31 mouse cellular contexts compared by ENCODE assay signal in the genomic region with DNA sequence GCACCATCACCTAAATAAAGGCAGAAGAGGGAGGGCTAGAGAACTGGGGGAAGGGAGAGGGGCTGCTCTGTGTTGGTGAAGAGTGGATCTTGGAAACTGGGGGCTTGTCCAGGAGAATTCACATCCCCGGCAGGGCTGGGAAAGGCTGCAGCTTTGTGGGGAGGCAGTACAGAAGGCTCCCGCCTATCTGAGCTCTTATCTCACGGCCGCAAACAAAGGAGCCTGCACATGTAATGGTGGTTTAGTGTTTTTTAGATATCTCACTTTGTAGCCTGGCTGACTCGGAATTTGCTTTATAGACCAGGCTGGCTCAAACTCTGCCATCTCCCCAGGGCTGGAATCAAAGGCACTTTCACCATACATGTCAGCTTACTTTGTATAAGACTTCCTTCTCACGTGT. TPM values are rescaled to one million over a fixed set of nuclear protein-coding genes. Genes with fewer than 3 reads are reported as not detected.
A peak's percentile ranks its signal among the peaks of the same experiment; 100 is the strongest.
DNase-seq lines count a peak whose midpoint lies in the region; ATAC-seq and TF ChIP-seq lines count a peak whose summit lies in the region.
"Had no signal": no experiment of that assay in that cellular context is flagged by ENCODE, and none has a peak within 500 bp of the region (broad histone marks: within the 10 kb centered on the region; RNA-seq: fewer than 3 reads in every experiment).

No protein-coding gene starts in this region.

- no peak for TF ChIP-seq RAD21 in MEL (IDR thresholded peaks at IDR 0.05; ENCODE audit: low read depth, low read length)

- no peaks in the 10 kb centered on the region for H3K36me3 ChIP-seq in heart, embryonic 10.5 days
- H3K36me3 ChIP-seq in heart, postnatal 0 days (replicated peaks; ENCODE audit: control insufficient read depth, insufficient read depth, low read length) = no peaks in the 10 kb centered on the region
- H3K36me3 ChIP-seq in heart, embryonic 11.5 days (ENCODE audit: control insufficient read depth, insufficient read depth, low read length) = no peaks in the 10 kb centered on the region
- peaks cover 0 to 11% of the 10 kb centered on the region in 2 experiments; a peak in 2 of 4 replicates for H3K36me3 ChIP-seq in MEL (ENCODE audit: control insufficient read depth in 1 of 2, insufficient read depth in 2 of 2, low read length in 2 of 2)
- no peaks in the 10 kb centered on the region for H3K36me3 ChIP-seq in liver, embryonic 14.5 days (replicated peaks; ENCODE audit: control insufficient read depth, insufficient read depth, low read depth)
- H3K36me3 ChIP-seq: G1E; hindbrain, embryonic 13.5 days; midbrain, embryonic 12.5 days; neural tube, embryonic 12.5 days had no signal

- WGBS in heart, embryonic 10.5 days = 33% methylated on average over 6 of the region's 6 CpGs
- WGBS in heart, postnatal 0 days = 34% methylated on average over 6 of the region's 6 CpGs
- 33% methylated on average over 6 of the region's 6 CpGs for WGBS in heart, embryonic 11.5 days (ENCODE audit: insufficient replicate concordance)
- 18% methylated on average over 6 of the region's 6 CpGs for WGBS in liver, embryonic 14.5 days (ENCODE audit: insufficient replicate concordance)

- no peaks in the 10 kb centered on the region for H3K79me2 ChIP-seq in MEL (ENCODE audit: control insufficient read depth, insufficient read depth, low read length, poor library complexity)

- H3K4me1 ChIP-seq in heart, embryonic 10.5 days = peaks cover 25% of the 10 kb centered on the region
- peaks cover 25% of the 10 kb centered on the region for H3K4me1 ChIP-seq in heart, postnatal 0 days (ENCODE audit: control insufficient read depth, insufficient read depth)
- peaks cover 20% of the 10 kb centered on the region for H3K4me1 ChIP-seq in heart, embryonic 11.5 days (ENCODE audit: control insufficient read depth, insufficient read depth, low read length)
- peaks cover 10 to 21% of the 10 kb centered on the region in 2 experiments; a peak in 3 of 4 replicates for H3K4me1 ChIP-seq in MEL (ENCODE audit: control insufficient read depth in 1 of 2, insufficient read depth in 2 of 2, low read length in 2 of 2)
- H3K4me1 ChIP-seq in liver, embryonic 14.5 days (replicated peaks; ENCODE audit: control insufficient read depth in 2 of 2, insufficient read depth in 2 of 2, low read length in 1 of 2) = peaks cover 0 to 12% of the 10 kb centered on the region in 2 experiments; a peak in 2 of 4 replicates

- H3K4me3 ChIP-seq in heart, embryonic 10.5 days = no peak overlapping the region
- no peak overlapping the region for H3K4me3 ChIP-seq in heart, postnatal 0 days (ENCODE audit: low read depth, low read length)
- no peak overlapping the region for H3K4me3 ChIP-seq in heart, embryonic 11.5 days (ENCODE audit: low read depth, low read length)
- no peak overlapping the region for H3K4me3 ChIP-seq in MEL (ENCODE audit: control insufficient read depth in 1 of 2, insufficient read depth in 1 of 2, low read depth in 2 of 2, low read length in 2 of 2)
- no peak overlapping the region for H3K4me3 ChIP-seq in liver, embryonic 14.5 days (ENCODE audit: insufficient read depth in 1 of 2, low read depth in 2 of 2, low read length in 2 of 2)
- H3K4me3 ChIP-seq: erythroblast, embryonic 14.5 days; heart, adult 2 months; hindbrain, embryonic 13.5 days; midbrain, embryonic 12.5 days; myocyte; neural tube, embryonic 12.5 days had no signal

- no peaks in the 10 kb centered on the region for H3K9me3 ChIP-seq in heart, embryonic 10.5 days
- no peaks in the 10 kb centered on the region for H3K9me3 ChIP-seq in heart, postnatal 0 days (replicated peaks; ENCODE audit: control insufficient read depth, low read length)
- no peaks in the 10 kb centered on the region for H3K9me3 ChIP-seq in heart, embryonic 11.5 days (replicated peaks; ENCODE audit: control insufficient read depth, low read length)
- no peaks in the 10 kb centered on the region for H3K9me3 ChIP-seq in MEL (replicated peaks; ENCODE audit: insufficient read depth, low read length)
- no peaks in the 10 kb centered on the region for H3K9me3 ChIP-seq in liver, embryonic 14.5 days (ENCODE audit: control insufficient read depth, low read length)
- H3K9me3 ChIP-seq: hindbrain, embryonic 13.5 days; midbrain, embryonic 12.5 days; neural tube, embryonic 12.5 days had no signal

- no peak for ATAC-seq in heart, postnatal 0 days (ENCODE audit: insufficient read depth, low read depth)
- ATAC-seq in heart, embryonic 11.5 days (replicated peaks; ENCODE audit: insufficient number of reproducible peaks, low FRiP score, low TSS enrichment) = no peak
- ATAC-seq in liver, embryonic 14.5 days (ENCODE audit: insufficient read depth) = 0 out of 2 replicates have a peak, but pooled peaks have one; percentile 8
- ATAC-seq: forebrain, embryonic 16.5 days; Patski had no signal

- no peak for DNase-seq in heart, embryonic 10.5 days (ENCODE audit: low spot score)
- DNase-seq in heart, adult 11 months = no peak
- DNase-seq in heart, postnatal 0 days (ENCODE audit: low spot score) = no peak
- DNase-seq in MEL (ENCODE audit: low read depth, low spot score) = peak; percentile 70
- DNase-seq in liver, embryonic 14.5 days (ENCODE audit: low read depth in 3 of 3, low spot score in 3 of 3) = no peak
- no peak for DNase-seq in kidney, postnatal 36 days
- no peak for DNase-seq in cerebellum, postnatal 25 days
- DNase-seq: adrenal gland, postnatal 10 days; cerebellum, adult 11 months; cerebellum, adult 9-10 months; gastrocnemius, postnatal 14 days; heart, postnatal 4 days; kidney, adult 11 months; kidney, postnatal 14 days; lung, embryonic 14.5 days; right cerebral cortex, adult 18-20 months; spleen, adult 18-20 months had no signal

- peak overlapping the region; percentile 80 for H3K27ac ChIP-seq in heart, embryonic 10.5 days
- H3K27ac ChIP-seq in heart, postnatal 0 days (ENCODE audit: low read depth) = peak overlapping the region; percentile 76
- no peak overlapping the region for H3K27ac ChIP-seq in heart, embryonic 11.5 days (ENCODE audit: low read depth, low read length)
- H3K27ac ChIP-seq in MEL (ENCODE audit: control insufficient read depth, low read depth, low read length) = no peak overlapping the region
- no peak overlapping the region for H3K27ac ChIP-seq in liver, embryonic 14.5 days
- H3K27ac ChIP-seq: heart, adult 2 months; hindbrain, embryonic 13.5 days; midbrain, embryonic 12.5 days; neural tube, embryonic 12.5 days had no signal

- H3K4me2 ChIP-seq in heart, postnatal 0 days (ENCODE audit: low read depth, low read length) = no peak overlapping the region
- H3K4me2 ChIP-seq in heart, embryonic 11.5 days = no peak overlapping the region
- H3K4me2 ChIP-seq in liver, embryonic 14.5 days (ENCODE audit: low read depth) = no peak overlapping the region
- H3K4me2 ChIP-seq: hindbrain, embryonic 13.5 days; lung, embryonic 14.5 days; midbrain, embryonic 12.5 days; neural tube, embryonic 12.5 days had no signal

- TF ChIP-seq POLR2A in MEL (IDR thresholded peaks at IDR 0.05; ENCODE audit: control insufficient read depth in 1 of 2, insufficient read depth in 1 of 2, low read depth in 1 of 2, low read length in 2 of 2, poor library complexity in 1 of 2) = no peak

- no peak for TF ChIP-seq CTCF in heart, postnatal 0 days (IDR thresholded peaks at IDR 0.05; ENCODE audit: low read depth)
- TF ChIP-seq CTCF in MEL (IDR thresholded peaks at IDR 0.05 in 2 of 3, conservative IDR thresholded peaks at IDR 0.05 in 1 of 3; ENCODE audit: control insufficient read depth in 1 of 3, insufficient read depth in 1 of 3, low read depth in 2 of 3, low read length in 3 of 3, poor library complexity in 1 of 3, severe bottlenecking in 1 of 3) = no peak
- no peak for TF ChIP-seq CTCF in liver, embryonic 14.5 days (IDR thresholded peaks at IDR 0.05; ENCODE audit: low read depth)

- H3K9ac ChIP-seq in heart, postnatal 0 days (replicated peaks; ENCODE audit: low read depth, low read length) = no peak overlapping the region
- no peak overlapping the region for H3K9ac ChIP-seq in heart, embryonic 11.5 days (ENCODE audit: low read depth, low read length)
- H3K9ac ChIP-seq in MEL (ENCODE audit: control insufficient read depth, low read depth, low read length, poor library complexity, severe bottlenecking) = no peak overlapping the region
- no peak overlapping the region for H3K9ac ChIP-seq in liver, embryonic 14.5 days (replicated peaks)
- H3K9ac ChIP-seq: hindbrain, embryonic 13.5 days; lung, embryonic 14.5 days; midbrain, embryonic 12.5 days; neural tube, embryonic 12.5 days had no signal

- H3K27me3 ChIP-seq in heart, embryonic 10.5 days (ENCODE audit: insufficient read depth, poor library complexity, severe bottlenecking) = no peaks in the 10 kb centered on the region
- H3K27me3 ChIP-seq in heart, postnatal 0 days (ENCODE audit: control insufficient read depth, insufficient read depth, low read length) = no peaks in the 10 kb centered on the region
- H3K27me3 ChIP-seq in heart, embryonic 11.5 days (ENCODE audit: control insufficient read depth, insufficient read depth, low read length) = no peaks in the 10 kb centered on the region
- no peaks in the 10 kb centered on the region for H3K27me3 ChIP-seq in MEL (ENCODE audit: control insufficient read depth in 1 of 2, insufficient read depth in 2 of 2, low read length in 2 of 2)
- H3K27me3 ChIP-seq in liver, embryonic 14.5 days (ENCODE audit: control insufficient read depth, insufficient read depth, low read length) = no peaks in the 10 kb centered on the region
- H3K27me3 ChIP-seq: hindbrain, embryonic 13.5 days; neural tube, embryonic 12.5 days; Patski had no signal

- TF ChIP-seq EP300 in heart, postnatal 0 days (IDR thresholded peaks at IDR 0.05; ENCODE audit: low read depth) = no peak
- TF ChIP-seq EP300 in MEL (IDR thresholded peaks at IDR 0.05; ENCODE audit: low read depth in 1 of 2, low read length in 2 of 2) = peak; percentile 76 to 79
- TF ChIP-seq EP300 in liver, embryonic 14.5 days (IDR thresholded peaks at IDR 0.05; ENCODE audit: low read depth) = no peak

RNA-seq across cellular contexts. Expression of gene 6030408B16Rik, which starts 7.1 kb away (rescaled TPM):
- 0.49 and 1.8 TPM in 2 replicates for polyA plus RNA-seq in heart, embryonic 10.5 days (2016; fragmentation: Nextera tagmentation; extraction: Ambion mirVana)
- 6.5 and 8.4 TPM in 2 replicates for total RNA-seq in heart, postnatal 0 days (2014; rRNA removed; ENCODE audit: low replicate concordance)
- polyA plus RNA-seq in heart, postnatal 0 days (2015; fragmentation: Nextera tagmentation; extraction: Ambion mirVana) = 6.4 and 8.1 TPM in 2 replicates
- 1.3 and 2.2 TPM in 2 replicates for polyA plus RNA-seq in heart, embryonic 11.5 days (2014; fragmentation: Nextera tagmentation; extraction: Ambion mirVana)
- total RNA-seq in MEL (2012; rRNA removed) = 0.07 and 0.12 TPM in 2 replicates
- polyA plus RNA-seq in MEL (2012; ENCODE audit: insufficient read depth in 1 of 2, insufficient read length in 2 of 2, low read depth in 1 of 2, low replicate concordance in 2 of 2, missing spikeins in 1 of 2) = under 1 TPM in 1 of 2 experiments, not detected in 1; 0.18 TPM
- polyA plus RNA-seq in liver, embryonic 14.5 days (2012; rRNA removed) = 0.10 and 0.11 TPM in 2 replicates
- 0.18 and 0.35 TPM in 2 replicates for polyA plus RNA-seq in liver, embryonic 14.5 days (2014; fragmentation: Nextera tagmentation; extraction: Ambion mirVana)
- total RNA-seq: G1E; layer of hippocampus, postnatal 10 days; liver, adult 2 months; megakaryocyte, adult 5-6 weeks; midbrain, postnatal 0 days had no signal
- polyA plus RNA-seq: erythroblast, embryonic 14.5 days; G1E; liver, adult 2 months; Patski had no signal

RNA-seq across cellular contexts. Expression of gene Atg101, which starts 16.1 kb away (rescaled TPM):
- 59.5 and 77.0 TPM in 2 replicates for polyA plus RNA-seq in heart, embryonic 10.5 days (2016; fragmentation: Nextera tagmentation; extraction: Ambion mirVana)
- total RNA-seq in heart, postnatal 0 days (2014; rRNA removed; ENCODE audit: low replicate concordance) = 43.7 and 61.6 TPM in 2 replicates
- 48.6 and 53.4 TPM in 2 replicates for polyA plus RNA-seq in heart, postnatal 0 days (2015; fragmentation: Nextera tagmentation; extraction: Ambion mirVana)
- 49.4 and 50.1 TPM in 2 replicates for polyA plus RNA-seq in heart, embryonic 11.5 days (2014; fragmentation: Nextera tagmentation; extraction: Ambion mirVana)
- 75.5 and 90.3 TPM in 2 replicates for total RNA-seq in MEL (2012; rRNA removed)
- 10 to 100 TPM in 1 of 2 experiments, not detected in 1; 75.2 TPM for polyA plus RNA-seq in MEL (2012; ENCODE audit: insufficient read depth in 1 of 2, insufficient read length in 2 of 2, low read depth in 1 of 2, low replicate concordance in 2 of 2, missing spikeins in 1 of 2)
- polyA plus RNA-seq in liver, embryonic 14.5 days (2012; rRNA removed) = 13.1 and 17.2 TPM in 2 replicates
- 21.3 and 23.7 TPM in 2 replicates for polyA plus RNA-seq in liver, embryonic 14.5 days (2014; fragmentation: Nextera tagmentation; extraction: Ambion mirVana)

RNA-seq across cellular contexts. Expression of gene Nr4a1, which starts 46.1 kb away (rescaled TPM):
- 8.0 and 13.0 TPM in 2 replicates for polyA plus RNA-seq in heart, embryonic 10.5 days (2016; fragmentation: Nextera tagmentation; extraction: Ambion mirVana)
- 40.2 and 56.0 TPM in 2 replicates for total RNA-seq in heart, postnatal 0 days (2014; rRNA removed; ENCODE audit: low replicate concordance)
- polyA plus RNA-seq in heart, postnatal 0 days (2015; fragmentation: Nextera tagmentation; extraction: Ambion mirVana) = 7.4 and 8.6 TPM in 2 replicates
- polyA plus RNA-seq in heart, embryonic 11.5 days (2014; fragmentation: Nextera tagmentation; extraction: Ambion mirVana) = 7.5 and 8.1 TPM in 2 replicates
- 1.7 and 2.0 TPM in 2 replicates for total RNA-seq in MEL (2012; rRNA removed)
- 10 to 100 TPM in 1 of 2 experiments, not detected in 1; 12.8 TPM for polyA plus RNA-seq in MEL (2012; ENCODE audit: insufficient read depth in 1 of 2, insufficient read length in 2 of 2, low read depth in 1 of 2, low replicate concordance in 2 of 2, missing spikeins in 1 of 2)
- 0.42 and 0.48 TPM in 2 replicates for polyA plus RNA-seq in liver, embryonic 14.5 days (2012; rRNA removed)
- 0.19 and 0.23 TPM in 2 replicates for polyA plus RNA-seq in liver, embryonic 14.5 days (2014; fragmentation: Nextera tagmentation; extraction: Ambion mirVana)
- total RNA-seq: G1E had no signal

Comparison
In these comparisons a context has a peak if more than half of its experiments do, and no peak if none do; other contexts are left out.
1. H3K27ac ChIP-seq: peak in heart, embryonic 10.5 days (single experiment) and heart, postnatal 0 days (single experiment); none in heart, embryonic 11.5 days (single experiment), MEL (single experiment) and liver, embryonic 14.5 days (single experiment).